Mouse (Mus musculus) lung, adult 10 weeks (tissue): Measurements from ENCODE around the gene Atn1. TPM values are rescaled to one million over a fixed set of nuclear protein-coding genes. Genes with fewer than 3 reads are reported as not detected.

Experiments
- polyA plus RNA-seq: library from polyadenylated mRNA; stranded (reverse); fragments of 350-450 nt; fragmentation: Illumina TruSeq; extraction: RNeasy Lipid Tissue Mini Kit (QIAGEN cat#74804); gene quantifications from one replicate; pipeline ENCODE4 v1.2.3, GENCODE M21; 2014; ENCODE audit warnings: low read depth, low replicate concordance; ENCODE audit not compliant: insufficient read depth

Atn1 gene
- polyA plus RNA-seq = 13.2 TPM

DNA sequence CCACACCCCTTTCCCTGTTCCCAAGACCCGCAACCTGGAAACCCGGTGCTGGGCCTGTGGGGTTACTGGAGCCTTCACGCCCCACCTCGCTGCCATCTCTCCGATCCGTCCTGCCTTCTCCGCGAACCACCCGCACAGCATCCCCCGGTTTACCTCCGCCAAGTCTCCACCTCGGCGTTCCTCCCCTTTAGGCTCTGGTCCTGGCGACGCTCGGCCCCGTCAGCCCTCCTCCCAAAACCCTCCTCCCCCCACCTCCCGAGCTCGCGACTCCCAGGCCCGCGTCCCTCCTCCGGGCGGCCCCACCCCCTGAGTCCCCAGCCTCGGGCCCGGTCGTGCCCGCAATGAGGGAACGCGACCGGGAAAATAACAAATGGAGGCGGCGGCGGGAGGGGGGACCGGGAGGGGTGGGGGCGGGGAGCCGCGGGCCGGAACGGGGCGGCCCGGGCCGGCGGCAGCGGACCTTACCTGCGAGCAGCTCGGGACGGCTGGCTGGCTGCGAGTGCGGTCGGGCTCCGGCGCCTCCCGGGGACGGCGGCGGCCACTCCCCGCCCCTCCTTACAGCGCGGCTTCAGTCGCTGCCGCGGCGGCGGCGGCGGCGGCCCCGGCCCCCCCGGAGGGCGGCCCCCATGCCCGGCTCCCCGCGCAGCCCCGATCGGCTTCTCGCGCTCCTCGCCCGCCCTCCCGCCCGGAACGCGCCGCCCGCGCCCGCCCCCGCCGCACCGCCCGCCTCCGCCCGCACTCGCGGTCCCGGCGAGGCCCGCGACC, at the start of gene Atn1, which contains the start of gene Gm45234:
Gene Atn1, minus strand, starts transcription at position 694 of the 765 bp plus-strand sequence.
Gene Gm45234, minus strand, starts transcription at position 191 of the 765 bp plus-strand sequence.

GRCm38 (mm10) chr6:124779222-124779983, 23.1 kb upstream of the Atn1 start, which contains the start of gene Lrrc23:
Lrrc23 (minus strand) TSS chr6:124779727.

GRCm38 (mm10) chr6:124769101-124769765, 12.9 kb upstream of the Atn1 start, which contains the start of gene Eno2:
Eno2 (minus strand) TSS chr6:124769673.

DNA sequence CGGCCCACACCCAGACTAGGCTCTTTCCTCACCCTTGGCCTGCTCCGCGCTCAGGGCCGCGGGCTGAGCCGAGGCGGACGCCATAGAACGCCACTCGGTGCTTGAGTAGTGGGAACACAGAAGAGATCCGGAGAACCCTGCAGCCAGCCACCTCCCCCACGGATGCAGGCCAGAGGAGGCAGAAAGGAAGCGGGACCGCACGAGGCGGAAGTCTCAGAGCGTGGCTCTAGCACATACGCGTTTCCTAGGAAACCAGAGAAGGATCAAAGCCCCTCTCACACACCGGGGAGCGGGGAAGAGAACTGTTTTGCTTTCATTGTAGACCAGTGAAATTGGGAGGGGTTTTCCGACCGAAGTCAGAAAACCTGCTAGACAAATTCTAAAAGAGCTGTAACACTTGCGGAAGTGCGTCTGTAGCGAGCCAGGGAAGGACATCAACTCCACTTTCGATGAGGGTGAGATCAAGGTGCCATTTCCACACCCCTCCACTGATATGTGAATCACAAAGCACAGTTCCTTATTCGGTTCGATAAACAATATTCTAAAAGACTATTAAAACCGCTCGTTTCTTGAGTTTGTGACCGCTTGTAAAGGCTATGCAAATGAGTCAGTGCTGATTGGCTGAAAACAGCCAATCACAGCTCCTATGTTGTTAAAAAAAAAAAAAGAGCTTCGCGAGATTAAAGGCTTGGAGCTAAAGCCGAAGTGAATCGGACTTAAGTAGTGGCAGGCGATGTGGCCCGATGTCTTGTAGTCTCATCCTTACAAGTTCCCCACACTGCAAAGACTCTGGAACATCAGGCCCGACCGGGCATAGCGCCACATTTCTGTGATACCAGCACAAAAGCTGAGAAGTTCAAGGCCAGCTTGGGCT, 15.2 kb downstream of the Atn1 start, which contains the start of gene Grcc10:
Gene Grcc10, minus strand, starts transcription at position 487 of the 874 bp plus-strand sequence.

GRCm38 (mm10) chr6:124738511-124739023, 17.8 kb downstream of the Atn1 start, which contains the start of gene Ptpn6:
Ptpn6 (minus strand) TSS chr6:124738714.

DNA sequence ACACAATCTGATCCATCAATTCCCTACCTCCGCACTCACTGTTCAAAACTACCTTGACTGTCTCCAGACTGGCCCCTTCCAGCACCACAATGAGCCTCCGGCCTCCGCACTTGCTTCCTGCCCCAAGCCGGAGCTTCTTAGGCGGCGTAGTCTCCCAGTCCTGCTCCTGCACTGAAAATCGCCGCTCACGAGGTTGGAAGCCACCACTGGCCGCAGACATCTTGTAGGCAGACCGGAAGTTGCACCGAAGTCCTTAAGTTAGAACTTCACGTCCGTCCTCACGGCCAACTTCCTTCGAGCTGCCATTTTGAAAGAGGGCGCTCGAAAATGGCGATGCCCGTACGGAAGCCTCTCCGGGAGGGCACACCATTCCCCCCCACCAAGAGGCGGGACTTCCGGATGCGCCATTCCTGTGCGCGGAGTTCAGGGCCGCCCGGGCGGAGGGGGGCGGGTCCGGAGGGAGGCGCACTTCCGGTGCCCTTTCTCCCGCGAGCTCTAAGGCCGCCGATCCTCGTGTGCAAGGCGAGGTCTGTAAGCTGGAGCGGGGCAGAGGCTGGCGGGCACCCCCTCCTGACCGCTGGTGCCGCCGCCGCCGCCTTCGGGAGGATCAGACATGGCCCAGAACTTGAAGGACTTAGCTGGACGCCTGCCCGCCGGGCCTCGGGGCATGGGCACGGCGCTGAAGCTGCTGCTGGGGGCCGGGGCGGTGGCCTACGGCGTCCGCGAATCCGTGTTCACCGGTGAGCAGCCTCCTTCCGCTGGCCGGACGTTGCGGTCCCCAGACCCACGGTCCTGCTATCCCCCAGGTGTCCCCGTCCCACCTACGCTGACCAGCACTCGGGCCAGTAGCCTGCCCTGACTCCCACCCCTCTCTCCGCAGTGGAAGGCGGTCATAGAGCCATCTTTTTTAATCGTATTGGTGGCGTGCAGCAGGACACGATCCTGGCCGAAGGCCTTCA, 44.2 kb downstream of the Atn1 start, which contains the start of the genes Emg1 and Phb2:
Gene Emg1, minus strand, starts transcription at position 355 of the 959 bp plus-strand sequence.
Gene Phb2, plus strand, starts transcription at position 513 of the 959 bp plus-strand sequence.

Other genes starting within 250 kb of the Atn1 start
- gene C1ra, start 244.1 kb downstream of the Atn1 start, polyA plus RNA-seq = 40.1 TPM
- 74.9 TPM for gene C1s1, start 214.2 kb downstream of the Atn1 start, polyA plus RNA-seq
- gene C1rb, start 186.2 kb downstream of the Atn1 start, polyA plus RNA-seq = not detected
- gene C1s2, start 120.4 kb downstream of the Atn1 start, polyA plus RNA-seq = not detected
- 29.1 TPM for gene Lpcat3, start 93.5 kb downstream of the Atn1 start, polyA plus RNA-seq
- gene Emg1, start 44.3 kb downstream of the Atn1 start, polyA plus RNA-seq = 102 TPM
- 92.0 TPM for gene Phb2, start 44.2 kb downstream of the Atn1 start, polyA plus RNA-seq
- 42.2 TPM for gene Ptpn6, start 17.8 kb downstream of the Atn1 start, polyA plus RNA-seq
- gene Grcc10, start 15.2 kb downstream of the Atn1 start, polyA plus RNA-seq = 242 TPM
- gene Gm45234, start 503 bp downstream of the Atn1 start, polyA plus RNA-seq = not detected
- 1.5 TPM for gene Eno2, start 13.1 kb upstream of the Atn1 start, polyA plus RNA-seq
- 33.3 TPM for gene Lrrc23, start 23.2 kb upstream of the Atn1 start, polyA plus RNA-seq
- 15.0 TPM for gene Spsb2, start 52.1 kb upstream of the Atn1 start, polyA plus RNA-seq
- gene Tpi1, start 57.8 kb upstream of the Atn1 start, polyA plus RNA-seq = 125 TPM
- 35.8 TPM for gene Usp5, start 73.0 kb upstream of the Atn1 start, polyA plus RNA-seq
- 2.7 TPM for gene Cdca3, start 73.0 kb upstream of the Atn1 start, polyA plus RNA-seq
- not detected for gene Gnb3, start 83.8 kb upstream of the Atn1 start, polyA plus RNA-seq
- gene P3h3, start 101.2 kb upstream of the Atn1 start, polyA plus RNA-seq = 16.9 TPM
- 0.08 TPM for gene Gpr162, start 107.5 kb upstream of the Atn1 start, polyA plus RNA-seq
- gene Cd4, start 131.7 kb upstream of the Atn1 start, polyA plus RNA-seq = 2.3 TPM
- gene Lag3, start 155.2 kb upstream of the Atn1 start, polyA plus RNA-seq = 1.4 TPM
- gene Ptms, start 163.6 kb upstream of the Atn1 start, polyA plus RNA-seq = 863 TPM
- gene Mlf2, start 174.9 kb upstream of the Atn1 start, polyA plus RNA-seq = 166 TPM
- 66.9 TPM for gene Cops7a, start 209.0 kb upstream of the Atn1 start, polyA plus RNA-seq
- gene Pianp, start 240.2 kb upstream of the Atn1 start, polyA plus RNA-seq = 0.85 TPM